Mouse (Mus musculus): Measurements from ENCODE around the gene Gm10277.

GRCm38 (mm10) chr11:77808051-77808465 is 20.5 kb upstream of the Gm10277 start:
- TF ChIP-seq CTCF (IDR thresholded peaks at IDR 0.05; ENCODE audit: borderline replicate concordance, insufficient read depth, low read depth, low read length): no peak
- TF ChIP-seq POLR2A (IDR thresholded peaks at IDR 0.05; ENCODE audit: borderline replicate concordance, insufficient read depth, low read length): no peak

Data from cerebellum, adult 2 months (tissue).